Mouse (Mus musculus): Measurements from ENCODE around the gene Tmem159.

Gene Tmem159

GRCm38 (mm10) chr7:120102164-120102972, at the start of gene Tmem159:
Gene Tmem159, plus strand, starts transcription at chr7:120102353.
- peak; percentile 96 for DNase-seq

GRCm38 (mm10) chr7:120054016-120054415, 48.1 kb upstream of the Tmem159 start:
- no peak for DNase-seq

- no peak for DNase-seq
Observed at GRCm38 (mm10) chr7:120055479-120055878, 46.7 kb upstream of the Tmem159 start.

GRCm38 (mm10) chr7:120064045-120064444, 38.1 kb upstream of the Tmem159 start:
- no peak for DNase-seq

GRCm38 (mm10) chr7:120068114-120068513, 34.0 kb upstream of the Tmem159 start:
- DNase-seq: no peak

- DNase-seq: no peak
Observed at GRCm38 (mm10) chr7:120069164-120069563, 33.0 kb upstream of the Tmem159 start.

- DNase-seq: no peak
Observed at GRCm38 (mm10) chr7:120080177-120080576, 22.0 kb upstream of the Tmem159 start.

GRCm38 (mm10) chr7:120093033-120093432, 9.1 kb upstream of the Tmem159 start:
- DNase-seq: no peak

- no peak for DNase-seq
Observed at GRCm38 (mm10) chr7:120094216-120094615, 7.9 kb upstream of the Tmem159 start.

- DNase-seq: no peak
Observed at GRCm38 (mm10) chr7:120095180-120095579, 7.0 kb upstream of the Tmem159 start, which contains the start of gene Dnah3. Gene Dnah3, minus strand, starts transcription at chr7:120095280.

- peak; percentile 80 for DNase-seq
Observed at GRCm38 (mm10) chr7:120097845-120098244, 4.3 kb upstream of the Tmem159 start.

- peak; percentile 90 for DNase-seq
Observed at GRCm38 (mm10) chr7:120098403-120098802, 3.8 kb upstream of the Tmem159 start.

GRCm38 (mm10) chr7:120103019-120103567, 940 bp downstream of the Tmem159 start:
- DNase-seq: peak; percentile 69

- DNase-seq: no peak
Observed at GRCm38 (mm10) chr7:120104975-120105374, 2.8 kb downstream of the Tmem159 start.

GRCm38 (mm10) chr7:120106356-120106755, 4.2 kb downstream of the Tmem159 start:
- peak; percentile 10 for DNase-seq

- no peak for DNase-seq
Observed at GRCm38 (mm10) chr7:120109676-120110075, 7.5 kb downstream of the Tmem159 start.

- no peak for DNase-seq
Observed at GRCm38 (mm10) chr7:120116976-120117375, 14.8 kb downstream of the Tmem159 start.

GRCm38 (mm10) chr7:120117529-120117928, 15.4 kb downstream of the Tmem159 start:
- no peak for DNase-seq

- peak; percentile 74 for DNase-seq
Observed at GRCm38 (mm10) chr7:120123776-120124175, 21.6 kb downstream of the Tmem159 start.

GRCm38 (mm10) chr7:120124844-120125243, 22.7 kb downstream of the Tmem159 start:
- peak; percentile 90 for DNase-seq

GRCm38 (mm10) chr7:120126976-120127685, 25.0 kb downstream of the Tmem159 start:
- no peak for DNase-seq

- DNase-seq: no peak
Observed at GRCm38 (mm10) chr7:120127686-120128059, 25.5 kb downstream of the Tmem159 start.

- peak; percentile 14 for DNase-seq
Observed at GRCm38 (mm10) chr7:120128951-120129350, 26.8 kb downstream of the Tmem159 start.

- DNase-seq: no peak
Observed at GRCm38 (mm10) chr7:120142743-120143142, 40.6 kb downstream of the Tmem159 start.

Data from lung, postnatal 10 days (tissue).